Mouse (Mus musculus): ENCODE results near the gene Fgf4.

Fgf4 gene

DNA sequence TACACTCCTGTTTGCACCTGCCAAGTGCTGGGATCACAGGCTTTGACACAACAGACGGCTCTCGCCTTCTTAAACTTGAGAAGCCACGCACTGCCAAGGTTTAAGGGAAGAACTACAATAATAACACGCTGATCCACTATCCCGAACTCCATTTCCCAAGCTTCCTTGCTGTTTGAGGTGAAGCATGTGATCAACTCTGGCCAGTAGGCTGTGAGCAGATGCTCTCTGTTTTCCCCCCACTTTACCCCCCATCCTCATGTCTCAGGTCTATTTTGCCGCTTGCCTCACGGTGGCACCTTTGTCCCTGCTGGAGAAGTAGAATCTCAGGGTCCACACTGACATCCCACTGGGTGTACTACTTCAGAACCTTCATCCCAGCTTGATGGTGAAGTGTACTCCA is 61.5 kb downstream of the Fgf4 start:
- no peak for DNase-seq (ENCODE audit: extremely low spot score, low read depth, low spot score)

DNA sequence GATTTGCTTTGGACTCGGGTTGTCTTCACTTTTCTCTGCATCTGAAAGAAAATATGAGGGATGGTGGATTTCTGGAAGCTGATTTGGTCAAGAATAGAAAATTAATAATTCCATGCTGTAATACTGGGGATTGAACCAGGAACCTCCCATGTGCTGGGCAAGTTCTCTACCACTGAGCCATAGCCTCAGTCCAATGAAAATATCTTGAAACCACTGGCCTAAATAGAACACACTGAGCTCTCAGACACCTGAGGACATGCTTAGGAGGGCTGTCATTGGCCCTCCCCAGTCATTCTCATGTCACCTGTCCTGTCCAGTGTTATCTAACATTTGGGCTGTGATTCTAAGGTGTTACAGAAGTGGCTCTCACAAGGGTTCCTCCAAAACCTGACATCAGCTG is 64.0 kb downstream of the Fgf4 start:
- no peak for DNase-seq (ENCODE audit: extremely low spot score, low read depth, low spot score)

DNA sequence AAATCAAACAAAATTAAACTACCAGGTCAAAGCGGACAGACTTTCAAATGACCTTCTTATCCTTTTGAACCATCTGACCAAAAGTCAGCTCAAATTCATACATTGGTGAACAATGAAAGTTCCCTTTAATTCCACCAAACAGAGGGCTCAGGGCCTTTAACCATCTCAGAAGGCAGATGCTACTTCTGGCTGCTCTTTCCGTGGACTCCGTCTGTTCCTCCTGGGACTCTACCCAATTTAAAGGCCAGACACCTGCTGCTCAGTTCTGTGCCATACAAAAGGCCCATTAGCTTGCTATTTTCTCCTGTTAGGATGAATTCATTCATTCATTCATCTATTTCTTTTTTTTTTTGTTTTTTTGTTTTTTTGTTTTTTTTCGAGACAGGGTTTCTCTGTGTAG is 65.7 kb downstream of the Fgf4 start:
- no peak for DNase-seq (ENCODE audit: extremely low spot score, low read depth, low spot score)

DNA sequence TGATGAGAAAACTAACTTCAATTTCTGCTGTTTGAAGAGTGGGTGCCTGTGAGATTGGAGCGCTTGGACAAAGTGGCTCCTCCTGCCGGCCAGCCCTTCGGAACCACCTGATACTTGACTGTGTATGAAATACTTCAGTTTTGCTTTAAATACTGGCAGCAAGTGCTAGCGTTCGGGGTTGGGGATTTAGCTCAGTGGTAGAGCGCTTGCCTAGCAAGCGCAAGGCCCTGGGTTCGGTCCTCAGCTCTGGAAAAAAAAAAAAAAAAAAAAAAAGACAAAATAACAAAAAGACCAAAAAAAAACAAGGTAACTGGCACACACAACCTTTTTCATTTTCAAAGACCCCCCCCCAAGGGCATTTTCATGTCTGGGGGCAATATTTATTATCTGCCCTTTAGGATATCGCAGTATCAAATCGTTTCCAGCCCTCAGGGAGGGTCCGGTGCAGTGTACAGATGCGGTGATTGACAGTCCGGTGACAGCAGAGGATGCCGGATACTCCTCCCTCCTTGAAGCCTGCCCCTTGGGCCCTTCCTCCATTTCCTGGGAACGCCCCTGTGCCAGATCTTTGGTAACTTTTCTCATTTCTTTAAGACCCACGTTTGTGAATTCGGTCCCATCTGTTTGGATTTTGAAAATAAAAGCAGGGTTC is 67.3 kb downstream of the Fgf4 start:
- no peak for DNase-seq (ENCODE audit: extremely low spot score, low read depth, low spot score)

Data from hindlimb bud, embryonic 11.5 days (tissue).